Mouse (Mus musculus) olfactory bulb, adult 2 months (tissue): ENCODE data around the gene Slc7a1.

Experiments used
- CTCF ChIP-seq: fragments of 200-500 bp; IDR thresholded peaks from 2 replicates; pipeline ENCODE4 v1.5.1; 2012; ENCODE audit warnings: low read depth, mild to moderate bottlenecking, low read length, moderate library complexity; ENCODE audit not compliant: insufficient read depth
- POLR2A ChIP-seq: fragments of 200-500 bp; IDR thresholded peaks from 2 replicates; pipeline ENCODE4 v1.6.1; 2012; ENCODE audit warnings: mild to moderate bottlenecking, low read depth, low read length, moderate library complexity; ENCODE audit not compliant: insufficient read depth

DNA sequence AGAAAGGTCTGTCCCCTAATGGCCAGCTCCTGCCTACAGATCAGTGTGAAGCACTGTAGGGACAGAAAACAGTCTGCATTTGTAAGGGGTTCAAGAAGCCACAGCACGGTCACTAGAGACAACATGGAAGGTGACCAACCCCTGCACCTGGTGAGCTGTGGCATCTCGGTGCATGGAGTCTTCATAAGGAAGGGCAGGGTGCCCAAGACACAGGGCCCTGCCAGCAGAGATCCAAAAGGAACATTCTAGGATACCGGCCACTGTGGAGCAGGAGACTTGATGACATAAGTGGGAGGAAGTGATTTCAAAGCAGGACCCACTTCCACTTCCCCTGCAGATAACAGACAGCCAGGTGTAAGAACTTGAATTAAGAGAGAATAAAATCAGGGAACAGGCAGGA lies 43.9 kb downstream of the Slc7a1 start:
- TF ChIP-seq POLR2A (no peak), CTCF (no peak)
